Mouse (Mus musculus): ENCODE data around the gene Sox8. TPM values are rescaled to one million over a fixed set of nuclear protein-coding genes. Genes with fewer than 3 reads are reported as not detected.

Sox8 gene
- polyA plus RNA-seq, 1 experiment from 2014 or later: 0.70 TPM

Other genes with a start within 250 kb of the Sox8 start
- gene Tpsab1, start 225.1 kb downstream of the Sox8 start, polyA plus RNA-seq (2014; fragmentation: Nextera tagmentation; extraction: Ambion mirVana): 0.18 TPM in 1 of 2 replicates, not detected in the other
- 1.4 and 1.7 TPM in 2 replicates for gene Tpsb2, start 204.4 kb downstream of the Sox8 start, polyA plus RNA-seq (2014; fragmentation: Nextera tagmentation; extraction: Ambion mirVana)
- 0.57 and 0.74 TPM in 2 replicates for gene Tpsg1, start 201.4 kb downstream of the Sox8 start, polyA plus RNA-seq (2014; fragmentation: Nextera tagmentation; extraction: Ambion mirVana)
- gene Cacna1h, start 136.9 kb downstream of the Sox8 start, polyA plus RNA-seq (2014; fragmentation: Nextera tagmentation; extraction: Ambion mirVana): 8.8 and 9.9 TPM in 2 replicates
- gene Tekt4, start 116.1 kb downstream of the Sox8 start, polyA plus RNA-seq (2014; fragmentation: Nextera tagmentation; extraction: Ambion mirVana): 0.47 and 0.55 TPM in 2 replicates
- gene Sstr5, start 73.4 kb downstream of the Sox8 start, polyA plus RNA-seq (2014; fragmentation: Nextera tagmentation; extraction: Ambion mirVana): 0.16 and 0.18 TPM in 2 replicates
- gene Lmf1, start 8.4 kb upstream of the Sox8 start, polyA plus RNA-seq (2014; fragmentation: Nextera tagmentation; extraction: Ambion mirVana): 36.3 and 37.8 TPM in 2 replicates
- 2.4 and 3.7 TPM in 2 replicates for gene Gng13, start 146.5 kb upstream of the Sox8 start, polyA plus RNA-seq (2014; fragmentation: Nextera tagmentation; extraction: Ambion mirVana)
- gene Chtf18, start 156.7 kb upstream of the Sox8 start, polyA plus RNA-seq (2014; fragmentation: Nextera tagmentation; extraction: Ambion mirVana): 8.0 and 9.5 TPM in 2 replicates
- gene Rpusd1, start 157.0 kb upstream of the Sox8 start, polyA plus RNA-seq (2014; fragmentation: Nextera tagmentation; extraction: Ambion mirVana): 12.0 and 13.4 TPM in 2 replicates
- not detected in 2 replicates for gene Mslnl, start 165.4 kb upstream of the Sox8 start, polyA plus RNA-seq (2014; fragmentation: Nextera tagmentation; extraction: Ambion mirVana)
- gene Msln, start 183.7 kb upstream of the Sox8 start, polyA plus RNA-seq (2014; fragmentation: Nextera tagmentation; extraction: Ambion mirVana): 31.9 and 34.7 TPM in 2 replicates
- 36.6 and 37.2 TPM in 2 replicates for gene Narfl, start 203.1 kb upstream of the Sox8 start, polyA plus RNA-seq (2014; fragmentation: Nextera tagmentation; extraction: Ambion mirVana)
- 59.4 and 60.2 TPM in 2 replicates for gene Haghl, start 215.0 kb upstream of the Sox8 start, polyA plus RNA-seq (2014; fragmentation: Nextera tagmentation; extraction: Ambion mirVana)
- 0.09 TPM in 1 of 2 replicates, not detected in the other for gene Ccdc78, start 215.9 kb upstream of the Sox8 start, polyA plus RNA-seq (2014; fragmentation: Nextera tagmentation; extraction: Ambion mirVana)
- gene Fam173a, start 222.2 kb upstream of the Sox8 start, polyA plus RNA-seq (2014; fragmentation: Nextera tagmentation; extraction: Ambion mirVana): 58.4 and 76.0 TPM in 2 replicates
- gene AC134908.4, start 225.0 kb upstream of the Sox8 start, polyA plus RNA-seq (2014; fragmentation: Nextera tagmentation; extraction: Ambion mirVana): not detected in 2 replicates
- 3.3 and 10.1 TPM in 2 replicates for gene Metrn, start 226.4 kb upstream of the Sox8 start, polyA plus RNA-seq (2014; fragmentation: Nextera tagmentation; extraction: Ambion mirVana)
- 0.85 and 1.1 TPM in 2 replicates for gene Fbxl16, start 238.4 kb upstream of the Sox8 start, polyA plus RNA-seq (2014; fragmentation: Nextera tagmentation; extraction: Ambion mirVana)

Measured in heart, embryonic 14.5 days (tissue).